ENCODE assay signal across 8 mouse cellular contexts in the genomic region with DNA sequence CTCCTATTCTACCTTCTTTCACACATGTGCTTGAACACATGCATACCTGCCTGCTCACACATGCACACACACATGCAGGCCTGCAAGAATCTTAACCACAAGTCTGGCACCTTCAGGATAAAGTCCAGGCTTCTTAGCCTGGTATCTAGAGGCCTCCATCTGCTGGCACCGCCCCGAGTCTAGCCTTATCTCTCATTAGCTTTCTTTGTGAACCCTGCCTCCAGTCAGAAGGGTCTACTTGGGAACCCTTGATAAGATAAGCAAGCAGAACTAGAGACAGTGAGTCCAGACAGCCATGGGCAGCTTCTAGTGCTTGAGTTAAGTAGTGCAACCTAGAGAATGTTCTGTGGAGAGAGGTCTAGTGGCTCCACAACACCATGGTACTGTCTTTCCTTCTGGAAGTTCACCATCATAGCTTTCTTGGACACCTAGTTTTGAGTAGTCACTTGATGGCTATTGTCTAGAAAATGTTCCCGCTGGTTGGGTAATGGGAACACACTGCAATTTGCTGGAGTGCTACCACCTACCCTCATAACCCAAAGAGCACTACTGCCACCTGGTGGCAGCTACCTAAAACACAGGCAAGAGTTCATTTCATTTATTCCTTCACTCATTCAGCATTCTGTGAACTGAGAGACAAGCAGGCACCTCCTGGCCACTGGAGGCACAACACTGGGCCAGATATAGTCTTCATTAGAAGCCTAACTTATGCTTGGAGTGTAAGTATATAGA. TPM values are rescaled to one million over a fixed set of nuclear protein-coding genes. Genes with fewer than 3 reads are reported as not detected.
A peak's percentile ranks its signal among the peaks of the same experiment; 100 is the strongest.
DNase-seq lines count a peak whose midpoint lies in the region; ATAC-seq and TF ChIP-seq lines count a peak whose summit lies in the region.

No protein-coding gene starts in this region.

- DNase-seq in CD4-positive, CD25-positive, alpha-beta regulatory T cell, adult 2 months (ENCODE audit: low read depth, low spot score): peak; percentile 87
- no peak for DNase-seq in Patski (ENCODE audit: low read depth, low spot score)
- DNase-seq in cerebellum, postnatal 10 days: peak; percentile 58 to 65
- DNase-seq in gonadal fat pad, adult 2 months (ENCODE audit: low read depth): peak; percentile 22
- DNase-seq in kidney, adult 8-10 months: peak; percentile 81 to 86
- DNase-seq in liver, adult 2 months (ENCODE audit: extremely low read depth, low read depth, low spot score): peak; percentile 59
- DNase-seq in thymus, postnatal 4 days: peak; percentile 79

- H3K27me3 ChIP-seq in Patski: no peaks in the 10 kb centered on the region
- H3K27me3 ChIP-seq in liver, adult 2 months (ENCODE audit: control insufficient read depth, insufficient read depth, low read length): no peaks in the 10 kb centered on the region

- CTCF ChIA-PET in Patski (lab: Charles Lee): interaction anchor here (0.7 to 5.1 kb wide), 14 partner anchors 33 to 261 kb away, joined by 3 to 20 read pairs (median 4); no protein-coding TSS in a partner anchor

- no peaks in the 10 kb centered on the region for H3K79me2 ChIP-seq in liver, adult 2 months (ENCODE audit: control insufficient read depth, insufficient read depth, low read length)

- H3K27ac ChIP-seq in liver, adult 2 months (replicated peaks; ENCODE audit: insufficient read depth, low read depth, low read length): no peak overlapping the region

- ATAC-seq in Patski: peak; percentile 54
- peak; percentile 77 for ATAC-seq in neutrophil, adult 5-6 weeks (ENCODE audit: extremely low read depth, insufficient number of reproducible peaks, low FRiP score, poor library complexity, severe bottlenecking)

- no peaks in the 10 kb centered on the region for H3K4me1 ChIP-seq in liver, adult 2 months (ENCODE audit: control insufficient read depth, insufficient read depth, low read length)

- WGBS in liver, adult 2 months: 53% methylated on average over 3 of the region's 3 CpGs

- TF ChIP-seq POLR2A in liver, adult 2 months (IDR thresholded peaks at IDR 0.05; ENCODE audit: extremely low read depth, insufficient read depth, low read length): no peak

- no peaks in the 10 kb centered on the region for H3K36me3 ChIP-seq in liver, adult 2 months (ENCODE audit: control insufficient read depth, insufficient read depth, low read length)

- H3K9ac ChIP-seq in liver, adult 2 months (ENCODE audit: low read depth, low read length): no peak overlapping the region

- H3K4me3 ChIP-seq in liver, adult 2 months (ENCODE audit: insufficient read depth, low read depth, low read length): no peak overlapping the region

- TF ChIP-seq CTCF in Patski (IDR thresholded peaks at IDR 0.05): peak; percentile 95
- peak; percentile 37; the same call in 1 of the 2 replicates for TF ChIP-seq CTCF in liver, adult 2 months (IDR thresholded peaks at IDR 0.05; ENCODE audit: low read depth, low read length)

- POLR2A ChIA-PET in Patski (lab: Charles Lee): interaction anchor here (1.0 kb wide), 1 partner anchor 19 kb away, joined by 4 read pairs; no protein-coding TSS in a partner anchor

- in situ Hi-C loops in Patski (cut with MboI; ENCODE audit: low pct_unique_long_range_greater_than_20kb): no loop called here

RNA-seq across cellular contexts. Expression of a gene that starts 35.0 kb away (rescaled TPM):
- polyA plus RNA-seq in Patski (2021): 28.2 TPM
- 44.6 and 48.4 TPM in 2 replicates for polyA plus RNA-seq in gonadal fat pad, adult 2 months (2012; rRNA removed)
- total RNA-seq in liver, adult 2 months (2014; rRNA removed): 8.5 and 10.4 TPM in 2 replicates
- 22.2 and 23.5 TPM in 2 replicates for polyA plus RNA-seq in liver, adult 2 months (2012; rRNA removed)
- total RNA-seq in neutrophil, adult 5-6 weeks (2017): 12.3 and 17.6 TPM in 2 replicates

RNA-seq across cellular contexts. Expression of a gene that starts 35.8 kb away (rescaled TPM):
- 0.37 TPM for polyA plus RNA-seq in Patski (2021)
- polyA plus RNA-seq in gonadal fat pad, adult 2 months (2012; rRNA removed): 4.9 and 6.3 TPM in 2 replicates
- total RNA-seq in liver, adult 2 months (2014; rRNA removed): 3.5 and 4.9 TPM in 2 replicates
- polyA plus RNA-seq in liver, adult 2 months (2012; rRNA removed): 0.61 and 1.1 TPM in 2 replicates
- total RNA-seq in neutrophil, adult 5-6 weeks (2017): 22.3 TPM in 2 replicates
